Comparison of ENCODE assay signal across 7 mouse cellular contexts in genomic region chr2:91537588-91538205, GRCm38 (mm10). TPM values are rescaled to one million over a fixed set of nuclear protein-coding genes. Genes with fewer than 3 reads are reported as not detected.
A peak's percentile ranks its signal among the peaks of the same experiment; 100 is the strongest.
DNase-seq lines count a peak whose midpoint lies in the region; ATAC-seq and TF ChIP-seq lines count a peak whose summit lies in the region.

No protein-coding gene starts in this region.

- peak; percentile 84 for DNase-seq in brain, embryonic 14.5 days (ENCODE audit: low read depth)
- peak; percentile 96 for DNase-seq in heart, embryonic 10.5 days (ENCODE audit: low spot score)
- peak; percentile 72 for DNase-seq in limb, embryonic 14.5 days (ENCODE audit: low spot score)
- DNase-seq in spleen, adult 2 months (ENCODE audit: low read depth in 1 of 2, low spot score in 2 of 2): peak; percentile 41 to 72

- H3K27me3 ChIP-seq in erythroblast, embryonic 14.5 days (ENCODE audit: control insufficient read depth): no peaks in the 10 kb centered on the region
- H3K27me3 ChIP-seq in heart, embryonic 10.5 days (ENCODE audit: insufficient read depth, poor library complexity, severe bottlenecking): no peaks in the 10 kb centered on the region
- H3K27me3 ChIP-seq in kidney, embryonic 14.5 days (ENCODE audit: control insufficient read depth, insufficient read depth, low read length): no peaks in the 10 kb centered on the region
- H3K27me3 ChIP-seq in limb, embryonic 14.5 days (ENCODE audit: control insufficient read depth, insufficient read depth, low read length): no peaks in the 10 kb centered on the region
- H3K27me3 ChIP-seq in midbrain, embryonic 16.5 days (ENCODE audit: control insufficient read depth, insufficient read depth, low read depth, low read length): no peaks in the 10 kb centered on the region
- H3K27me3 ChIP-seq in spleen, adult 2 months (ENCODE audit: control insufficient read depth, insufficient read depth, low read length): no peaks in the 10 kb centered on the region

- peak; percentile 96 for ATAC-seq in kidney, embryonic 14.5 days (ENCODE audit: low FRiP score, low TSS enrichment)
- ATAC-seq in limb, embryonic 14.5 days (ENCODE audit: low FRiP score, low read depth): peak; percentile 86
- peak; percentile 85 for ATAC-seq in midbrain, embryonic 16.5 days

- H3K9ac ChIP-seq in kidney, embryonic 14.5 days (ENCODE audit: low read depth, low read length): peak overlapping the region; percentile 5; the same call in 1 of the 2 replicates
- peak overlapping the region; percentile 41; the same call in 1 of the 2 replicates for H3K9ac ChIP-seq in limb, embryonic 14.5 days (ENCODE audit: low read depth, low read length, severe bottlenecking)
- peak overlapping the region; percentile 47 for H3K9ac ChIP-seq in midbrain, embryonic 16.5 days (ENCODE audit: low read depth, low read length)

- 3% methylated on average over 17 of the region's 17 CpGs for WGBS in heart, embryonic 10.5 days
- 4% methylated on average over 17 of the region's 17 CpGs for WGBS in kidney, embryonic 14.5 days
- 8% methylated on average over 17 of the region's 17 CpGs for WGBS in limb, embryonic 14.5 days
- WGBS in midbrain, embryonic 16.5 days: under 1% methylated on average over 17 of the region's 17 CpGs
- 5% methylated on average over 17 of the region's 17 CpGs for WGBS in spleen, adult 2 months

- TF ChIP-seq POLR2A in brain, embryonic 14.5 days (IDR thresholded peaks at IDR 0.05; ENCODE audit: borderline replicate concordance, extremely low read depth, insufficient read depth, insufficient read length, poor library complexity, severe bottlenecking): no peak
- no peak for TF ChIP-seq POLR2A in limb, embryonic 14.5 days (IDR thresholded peaks at IDR 0.05; ENCODE audit: borderline replicate concordance, extremely low read depth, insufficient read depth, insufficient read length)
- TF ChIP-seq POLR2A in spleen, adult 2 months (IDR thresholded peaks at IDR 0.05; ENCODE audit: low read depth, low read length): no peak

- TF ChIP-seq CTCF in brain, embryonic 14.5 days (IDR thresholded peaks at IDR 0.05; ENCODE audit: borderline replicate concordance, extremely low read depth, insufficient read depth, insufficient read length): no peak
- no peak for TF ChIP-seq CTCF in spleen, adult 2 months (IDR thresholded peaks at IDR 0.05; ENCODE audit: extremely low read depth, insufficient read depth, insufficient read length, insufficient replicate concordance)

- H3K4me3 ChIP-seq in erythroblast, embryonic 14.5 days (replicated peaks): peak overlapping the region; percentile 67
- H3K4me3 ChIP-seq in heart, embryonic 10.5 days: peak overlapping the region; percentile 56
- H3K4me3 ChIP-seq in kidney, embryonic 14.5 days (ENCODE audit: low read length): peak overlapping the region; percentile 30
- peak overlapping the region; percentile 28 for H3K4me3 ChIP-seq in limb, embryonic 14.5 days (replicated peaks; ENCODE audit: low read length)
- peak overlapping the region; percentile 26 for H3K4me3 ChIP-seq in midbrain, embryonic 16.5 days (ENCODE audit: low read depth, low read length)
- H3K4me3 ChIP-seq in spleen, adult 2 months (ENCODE audit: extremely low read depth, insufficient read depth, insufficient read length): peak overlapping the region; percentile 73

- peak overlapping the region; percentile 51 for H3K4me2 ChIP-seq in kidney, embryonic 14.5 days (replicated peaks; ENCODE audit: low read depth, low read length)
- H3K4me2 ChIP-seq in limb, embryonic 14.5 days (replicated peaks; ENCODE audit: low read depth, low read length, severe bottlenecking): peak overlapping the region; percentile 53
- H3K4me2 ChIP-seq in midbrain, embryonic 16.5 days (ENCODE audit: low read length): peak overlapping the region; percentile 53

- H3K36me3 ChIP-seq in erythroblast, embryonic 14.5 days (ENCODE audit: control insufficient read depth): peaks cover 17% of the 10 kb centered on the region
- H3K36me3 ChIP-seq in heart, embryonic 10.5 days: peaks cover 4% of the 10 kb centered on the region
- H3K36me3 ChIP-seq in kidney, embryonic 14.5 days (ENCODE audit: control insufficient read depth, insufficient read depth, low read length): no peaks in the 10 kb centered on the region; the same call in 1 of the 2 replicates
- no peaks in the 10 kb centered on the region for H3K36me3 ChIP-seq in limb, embryonic 14.5 days (ENCODE audit: control insufficient read depth, insufficient read depth, low read length)
- no peaks in the 10 kb centered on the region for H3K36me3 ChIP-seq in midbrain, embryonic 16.5 days (ENCODE audit: control insufficient read depth, insufficient read depth, low read length)
- no peaks in the 10 kb centered on the region for H3K36me3 ChIP-seq in spleen, adult 2 months (ENCODE audit: control insufficient read depth, insufficient read depth, low read length)

- peaks cover 17% of the 10 kb centered on the region for H3K4me1 ChIP-seq in erythroblast, embryonic 14.5 days (ENCODE audit: control insufficient read depth)
- H3K4me1 ChIP-seq in heart, embryonic 10.5 days: peaks cover 14% of the 10 kb centered on the region
- H3K4me1 ChIP-seq in kidney, embryonic 14.5 days (ENCODE audit: control insufficient read depth, insufficient read depth, low read length): peaks cover 6% of the 10 kb centered on the region
- H3K4me1 ChIP-seq in limb, embryonic 14.5 days (ENCODE audit: control insufficient read depth, insufficient read depth, low read length): peaks cover 3% of the 10 kb centered on the region; the same call in 1 of the 2 replicates
- H3K4me1 ChIP-seq in midbrain, embryonic 16.5 days (ENCODE audit: control insufficient read depth, insufficient read depth, low read length): peaks cover 10% of the 10 kb centered on the region
- H3K4me1 ChIP-seq in spleen, adult 2 months (ENCODE audit: control insufficient read depth, insufficient read depth, insufficient read length): no peaks in the 10 kb centered on the region

- peak overlapping the region; percentile 67 for H3K27ac ChIP-seq in heart, embryonic 10.5 days
- H3K27ac ChIP-seq in kidney, embryonic 14.5 days (ENCODE audit: low read depth, low read length): no peak overlapping the region
- H3K27ac ChIP-seq in limb, embryonic 14.5 days (replicated peaks; ENCODE audit: low read depth, low read length): no peak overlapping the region
- H3K27ac ChIP-seq in midbrain, embryonic 16.5 days (ENCODE audit: low read length): no peak overlapping the region
- no peak overlapping the region for H3K27ac ChIP-seq in spleen, adult 2 months (ENCODE audit: insufficient read depth, low read length)

- H3K9me3 ChIP-seq in erythroblast, embryonic 14.5 days (ENCODE audit: control insufficient read depth, low read length): no peaks in the 10 kb centered on the region
- no peaks in the 10 kb centered on the region for H3K9me3 ChIP-seq in heart, embryonic 10.5 days
- no peaks in the 10 kb centered on the region for H3K9me3 ChIP-seq in kidney, embryonic 14.5 days (ENCODE audit: control insufficient read depth, low read length)
- H3K9me3 ChIP-seq in limb, embryonic 14.5 days (ENCODE audit: control insufficient read depth, low read length): no peaks in the 10 kb centered on the region
- no peaks in the 10 kb centered on the region for H3K9me3 ChIP-seq in midbrain, embryonic 16.5 days (replicated peaks; ENCODE audit: control insufficient read depth, low read length, poor library complexity, severe bottlenecking)

RNA-seq across cellular contexts. Expression of gene Ckap5, which starts 11.1 kb away (rescaled TPM):
- 82.5 and 106 TPM in 2 replicates for polyA plus RNA-seq in brain, embryonic 14.5 days (2012; rRNA removed)
- polyA plus RNA-seq in erythroblast, embryonic 14.5 days (2012): 0.32 and 0.49 TPM in 2 replicates
- 77.2 and 82.6 TPM in 2 replicates for polyA plus RNA-seq in heart, embryonic 10.5 days (2016; fragmentation: Nextera tagmentation; extraction: Ambion mirVana)
- polyA plus RNA-seq in kidney, embryonic 14.5 days (2014; fragmentation: Nextera tagmentation; extraction: Ambion mirVana): 55.3 and 116 TPM in 2 replicates
- polyA plus RNA-seq in limb, embryonic 14.5 days (2012; rRNA removed): 41.8 and 57.8 TPM in 2 replicates
- polyA plus RNA-seq in limb, embryonic 14.5 days (2014; fragmentation: Nextera tagmentation; extraction: Ambion mirVana): 68.7 and 77.7 TPM in 2 replicates
- polyA plus RNA-seq in midbrain, embryonic 16.5 days (2015; fragmentation: Nextera tagmentation; extraction: Ambion mirVana): 99.7 and 110 TPM in 2 replicates
- polyA plus RNA-seq in spleen, adult 2 months (2012; rRNA removed): 3.7 and 4.6 TPM in 2 replicates
